ENCODE assay signal across 8 mouse cellular contexts in the genomic region with DNA sequence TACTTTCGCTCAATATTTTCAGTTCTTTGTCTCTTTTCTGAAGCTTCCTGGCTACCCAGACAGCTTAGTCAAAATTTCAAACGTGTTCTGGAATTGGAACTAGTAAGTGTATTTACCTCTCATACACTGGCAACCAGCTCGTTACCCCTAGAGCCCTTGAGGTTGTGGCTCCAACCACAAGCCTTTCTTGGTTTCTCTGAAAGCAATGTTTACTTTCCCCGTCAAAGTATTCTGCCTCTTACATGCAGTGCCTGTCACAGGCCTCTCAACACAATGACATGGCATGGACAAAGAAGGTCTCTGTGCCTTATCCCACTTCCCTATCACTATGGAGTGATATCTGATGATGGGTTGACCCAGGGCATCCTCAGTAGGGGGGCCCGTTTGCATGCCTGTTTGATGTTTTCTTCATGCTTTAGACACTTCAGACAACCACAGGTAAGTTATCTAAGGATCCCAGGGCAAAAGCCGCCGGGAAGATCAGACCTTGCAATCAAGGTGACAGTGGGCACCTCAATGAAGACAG. TPM values are rescaled to one million over a fixed set of nuclear protein-coding genes. Genes with fewer than 3 reads are reported as not detected.
A peak's percentile ranks its signal among the peaks of the same experiment; 100 is the strongest.
DNase-seq lines count a peak whose midpoint lies in the region; ATAC-seq and TF ChIP-seq lines count a peak whose summit lies in the region.

No protein-coding gene starts in this region.

- no peak for TF ChIP-seq CTCF in ES-Bruce4 (IDR thresholded peaks at IDR 0.05; ENCODE audit: low read depth, low read length)
- TF ChIP-seq CTCF in liver, postnatal 0 days (IDR thresholded peaks at IDR 0.05; ENCODE audit: low read depth) = no peak

- H3K36me3 ChIP-seq in heart, embryonic 12.5 days = no peaks in the 10 kb centered on the region
- H3K36me3 ChIP-seq in ES-Bruce4 (ENCODE audit: control insufficient read depth, insufficient read depth, low read length, poor library complexity, severe bottlenecking) = no peaks in the 10 kb centered on the region
- no peaks in the 10 kb centered on the region; the same call in 1 of the 2 replicates for H3K36me3 ChIP-seq in forebrain, embryonic 15.5 days
- H3K36me3 ChIP-seq in liver, postnatal 0 days (replicated peaks; ENCODE audit: insufficient read depth, low read length) = no peaks in the 10 kb centered on the region
- H3K36me3 ChIP-seq in stomach, embryonic 16.5 days (ENCODE audit: control insufficient read depth, insufficient read depth, low read length) = no peaks in the 10 kb centered on the region

- H3K4me1 ChIP-seq in heart, embryonic 12.5 days (replicated peaks) = no peaks in the 10 kb centered on the region
- H3K4me1 ChIP-seq in ES-Bruce4 (ENCODE audit: control insufficient read depth, insufficient read depth, low read length) = no peaks in the 10 kb centered on the region
- peaks cover 15% of the 10 kb centered on the region for H3K4me1 ChIP-seq in forebrain, embryonic 15.5 days
- H3K4me1 ChIP-seq in liver, postnatal 0 days (ENCODE audit: insufficient read depth) = peaks cover 14% of the 10 kb centered on the region
- H3K4me1 ChIP-seq in stomach, embryonic 16.5 days (ENCODE audit: control insufficient read depth, insufficient read depth, low read length) = peaks cover 8% of the 10 kb centered on the region; the same call in 1 of the 2 replicates

- no peaks in the 10 kb centered on the region for H3K27me3 ChIP-seq in heart, embryonic 12.5 days (replicated peaks)
- no peaks in the 10 kb centered on the region for H3K27me3 ChIP-seq in ES-Bruce4 (ENCODE audit: control insufficient read depth, insufficient read depth, low read length, poor library complexity, severe bottlenecking)
- no peaks in the 10 kb centered on the region for H3K27me3 ChIP-seq in forebrain, embryonic 15.5 days
- no peaks in the 10 kb centered on the region for H3K27me3 ChIP-seq in liver, postnatal 0 days (ENCODE audit: insufficient read depth, low read length)
- H3K27me3 ChIP-seq in stomach, embryonic 16.5 days (ENCODE audit: control insufficient read depth, insufficient read depth, low read length) = no peaks in the 10 kb centered on the region

- no peak overlapping the region for H3K27ac ChIP-seq in heart, embryonic 12.5 days (ENCODE audit: poor library complexity, severe bottlenecking)
- no peak overlapping the region for H3K27ac ChIP-seq in ES-Bruce4 (ENCODE audit: insufficient read depth, low read length)
- peak overlapping the region; percentile 80 for H3K27ac ChIP-seq in forebrain, embryonic 15.5 days (replicated peaks)
- peak overlapping the region; percentile 80 for H3K27ac ChIP-seq in liver, postnatal 0 days (ENCODE audit: low read depth)
- H3K27ac ChIP-seq in stomach, embryonic 16.5 days (ENCODE audit: low read length) = no peak overlapping the region; the same call in 1 of the 2 replicates

- peak overlapping the region; percentile 89; the same call in 1 of the 2 replicates for H3K9ac ChIP-seq in heart, embryonic 12.5 days
- H3K9ac ChIP-seq in ES-Bruce4 (ENCODE audit: low read depth, poor library complexity, severe bottlenecking) = no peak overlapping the region
- H3K9ac ChIP-seq in forebrain, embryonic 15.5 days (replicated peaks) = peak overlapping the region; percentile 94
- peak overlapping the region; percentile 86 for H3K9ac ChIP-seq in liver, postnatal 0 days (replicated peaks)
- H3K9ac ChIP-seq in stomach, embryonic 16.5 days (ENCODE audit: low read length) = peak overlapping the region; percentile 86

- H3K4me2 ChIP-seq in heart, embryonic 12.5 days = peak overlapping the region; percentile 91
- H3K4me2 ChIP-seq in forebrain, embryonic 15.5 days (replicated peaks) = peak overlapping the region; percentile 75
- peak overlapping the region; percentile 94 for H3K4me2 ChIP-seq in liver, postnatal 0 days (ENCODE audit: low read depth, low read length)
- peak overlapping the region; percentile 84 for H3K4me2 ChIP-seq in stomach, embryonic 16.5 days (ENCODE audit: low read depth, low read length)

- TF ChIP-seq EP300 in ES-Bruce4 (IDR thresholded peaks at IDR 0.05; ENCODE audit: insufficient read depth, low read depth, low read length) = no peak
- TF ChIP-seq EP300 in liver, postnatal 0 days (IDR thresholded peaks at IDR 0.05; ENCODE audit: low read depth) = no peak; the same call in 1 of the 2 replicates

- no peak for TF ChIP-seq POLR2A in ES-Bruce4 (IDR thresholded peaks at IDR 0.05; ENCODE audit: insufficient read depth, low read length)

- WGBS in heart, embryonic 12.5 days = 42% methylated on average over 7 of the region's 7 CpGs
- 40% methylated on average over 7 of the region's 7 CpGs for WGBS in forebrain, embryonic 15.5 days
- WGBS in liver, postnatal 0 days (ENCODE audit: insufficient replicate concordance) = 33% methylated on average over 7 of the region's 7 CpGs
- 33% methylated on average over 7 of the region's 7 CpGs for WGBS in stomach, embryonic 16.5 days

- ATAC-seq in heart, embryonic 12.5 days (ENCODE audit: insufficient number of reproducible peaks, low FRiP score) = 0 out of 2 replicates have a peak, but pooled peaks have one; percentile 56
- peak; percentile 4 for ATAC-seq in forebrain, embryonic 15.5 days (replicated peaks)
- no peak for ATAC-seq in liver, postnatal 0 days
- ATAC-seq in stomach, embryonic 16.5 days (ENCODE audit: insufficient read depth, low FRiP score) = no peak

- peak overlapping the region; percentile 91 for H3K4me3 ChIP-seq in heart, embryonic 12.5 days
- peak overlapping the region; percentile 77 for H3K4me3 ChIP-seq in ES-Bruce4 (ENCODE audit: low read depth, low read length)
- peak overlapping the region; percentile 88 for H3K4me3 ChIP-seq in forebrain, embryonic 15.5 days
- H3K4me3 ChIP-seq in liver, postnatal 0 days (ENCODE audit: low read depth, low read length) = peak overlapping the region; percentile 87
- H3K4me3 ChIP-seq in stomach, embryonic 16.5 days (replicated peaks; ENCODE audit: low read length) = peak overlapping the region; percentile 71

- H3K9me3 ChIP-seq in heart, embryonic 12.5 days (replicated peaks) = no peaks in the 10 kb centered on the region
- no peaks in the 10 kb centered on the region for H3K9me3 ChIP-seq in ES-Bruce4 (replicated peaks; ENCODE audit: control insufficient read depth, insufficient read depth, low read length, poor library complexity, severe bottlenecking)
- no peaks in the 10 kb centered on the region for H3K9me3 ChIP-seq in forebrain, embryonic 15.5 days
- no peaks in the 10 kb centered on the region for H3K9me3 ChIP-seq in liver, postnatal 0 days (ENCODE audit: low read length)
- no peaks in the 10 kb centered on the region for H3K9me3 ChIP-seq in stomach, embryonic 16.5 days (replicated peaks; ENCODE audit: control insufficient read depth, low read length)

- no peak for DNase-seq in heart, adult 8-10 months (ENCODE audit: low spot score)
- DNase-seq in liver, postnatal 0 days = no peak
- DNase-seq in natural killer cell, adult 2 months (ENCODE audit: low spot score in 2 of 2) = no peak
- no peak for DNase-seq in adrenal gland, adult 2 months

RNA-seq across cellular contexts. Expression of a gene that starts 1.2 kb away (rescaled TPM):
- polyA plus RNA-seq in heart, embryonic 12.5 days (2016; fragmentation: Nextera tagmentation; extraction: Ambion mirVana) = 4.5 and 4.9 TPM in 2 replicates
- 1 to 10 TPM; 7.4 to 9.0 (median 7.8) TPM for total RNA-seq in heart, adult 8-10 months (2022)
- polyA plus RNA-seq in ES-Bruce4 (2011; ENCODE audit: insufficient read depth, insufficient read length, low read depth, missing spikeins) = 2.3 and 3.3 TPM in 2 replicates
- polyA plus RNA-seq in forebrain, embryonic 15.5 days (2015; fragmentation: Nextera tagmentation; extraction: Ambion mirVana) = 23.3 and 24.0 TPM in 2 replicates
- 3.8 and 4.5 TPM in 2 replicates for polyA plus RNA-seq in liver, postnatal 0 days (2015; fragmentation: Nextera tagmentation; extraction: Ambion mirVana)
- 6.0 and 6.4 TPM in 2 replicates for polyA plus RNA-seq in stomach, embryonic 16.5 days (2015; fragmentation: Nextera tagmentation; extraction: Ambion mirVana)
- total RNA-seq in adrenal gland, adult 2 months (2021) = 10 to 100 TPM in 1 of 2 experiments, 1 to 10 TPM in 1; 4.8 to 10.6 TPM
- 3.3 and 4.1 TPM in 2 replicates for polyA plus RNA-seq in adrenal gland, adult 2 months (2012; rRNA removed)

RNA-seq across cellular contexts. Expression of a gene that starts 31.5 kb away (rescaled TPM):
- polyA plus RNA-seq in heart, embryonic 12.5 days (2016; fragmentation: Nextera tagmentation; extraction: Ambion mirVana) = 20.6 and 20.8 TPM in 2 replicates
- 10 to 100 TPM; 41.9 to 48.4 (median 45.2) TPM for total RNA-seq in heart, adult 8-10 months (2022)
- polyA plus RNA-seq in ES-Bruce4 (2011; ENCODE audit: insufficient read depth, insufficient read length, low read depth, missing spikeins) = 43.4 and 56.1 TPM in 2 replicates
- 47.7 and 53.7 TPM in 2 replicates for polyA plus RNA-seq in forebrain, embryonic 15.5 days (2015; fragmentation: Nextera tagmentation; extraction: Ambion mirVana)
- polyA plus RNA-seq in liver, postnatal 0 days (2015; fragmentation: Nextera tagmentation; extraction: Ambion mirVana) = 7.1 and 8.8 TPM in 2 replicates
- polyA plus RNA-seq in stomach, embryonic 16.5 days (2015; fragmentation: Nextera tagmentation; extraction: Ambion mirVana) = 19.9 TPM in 2 replicates
- total RNA-seq in adrenal gland, adult 2 months (2021) = 10 to 100 TPM; 45.0 to 50.8 TPM
- polyA plus RNA-seq in adrenal gland, adult 2 months (2012; rRNA removed) = 11.3 and 12.9 TPM in 2 replicates

RNA-seq across cellular contexts. Expression of a gene that starts 56.2 kb away (rescaled TPM):
- polyA plus RNA-seq in heart, embryonic 12.5 days (2016; fragmentation: Nextera tagmentation; extraction: Ambion mirVana) = 48.0 and 53.4 TPM in 2 replicates
- total RNA-seq in heart, adult 8-10 months (2022) = 10 to 100 TPM; 31.8 to 36.3 (median 33.3) TPM
- polyA plus RNA-seq in ES-Bruce4 (2011; ENCODE audit: insufficient read depth, insufficient read length, low read depth, missing spikeins) = 44.9 and 47.6 TPM in 2 replicates
- polyA plus RNA-seq in forebrain, embryonic 15.5 days (2015; fragmentation: Nextera tagmentation; extraction: Ambion mirVana) = 41.0 and 42.3 TPM in 2 replicates
- polyA plus RNA-seq in liver, postnatal 0 days (2015; fragmentation: Nextera tagmentation; extraction: Ambion mirVana) = 22.7 and 23.9 TPM in 2 replicates
- 36.1 and 44.5 TPM in 2 replicates for polyA plus RNA-seq in stomach, embryonic 16.5 days (2015; fragmentation: Nextera tagmentation; extraction: Ambion mirVana)
- total RNA-seq in adrenal gland, adult 2 months (2021) = 10 to 100 TPM; 29.6 to 41.9 TPM
- 37.4 and 42.5 TPM in 2 replicates for polyA plus RNA-seq in adrenal gland, adult 2 months (2012; rRNA removed)

Comparison
In these comparisons a context has a peak if more than half of its experiments do, and no peak if none do; other contexts are left out.
1. ATAC-seq: peak in heart, embryonic 12.5 days (single experiment) and forebrain, embryonic 15.5 days (single experiment); none in liver, postnatal 0 days (single experiment) and stomach, embryonic 16.5 days (single experiment).
2. H3K27ac ChIP-seq: peak in forebrain, embryonic 15.5 days (single experiment) and liver, postnatal 0 days (single experiment); none in heart, embryonic 12.5 days (single experiment), ES-Bruce4 (single experiment) and stomach, embryonic 16.5 days (single experiment).
3. Peak in every context shown above with its lines, with median percentiles within 50 percentile points of each other: H3K4me2 ChIP-seq and H3K4me3 ChIP-seq.